Mouse (Mus musculus) heart, postnatal 0 days (tissue): Measurements from ENCODE around the gene Msh3. TPM values are rescaled to one million over a fixed set of nuclear protein-coding genes. Genes with fewer than 3 reads are reported as not detected.

ENCODE experiments used
- ATAC-seq: fragments of 200-750 bp; cut with Nextera tagmentation; 2 replicates; pipeline ENCODE4 v1.8.0; 2017; ENCODE audit warnings: low read depth, moderate number of reproducible peaks, moderate library complexity; ENCODE audit not compliant: insufficient read depth
- DNase-seq: peaks from one replicate; pipeline ENCODE4 v3.0.0-alpha.2; 2016; ENCODE audit warnings: low spot score
- H3K27ac ChIP-seq: fragments of 300-500 bp; sonication (generic); 2 replicates; pipeline ENCODE4 v1.5.1; 2014; ENCODE audit warnings: low read depth, mild to moderate bottlenecking
- H3K27me3 ChIP-seq: fragments of 300-500 bp; sonication (generic); 2 replicates; pipeline ENCODE4 v1.6.1; 2014; ENCODE audit warnings: low read length, mixed read lengths; ENCODE audit not compliant: control insufficient read depth, insufficient read depth
- H3K36me3 ChIP-seq: fragments of 300-500 bp; sonication (generic); replicated peaks from 2 replicates; pipeline ENCODE4 v1.6.1; 2014; ENCODE audit warnings: low read length, mixed read lengths; ENCODE audit not compliant: control insufficient read depth, insufficient read depth
- H3K4me1 ChIP-seq: fragments of 300-500 bp; sonication (generic); 2 replicates; pipeline ENCODE4 v1.6.1; 2014; ENCODE audit warnings: antibody characterized with exemption; ENCODE audit not compliant: control insufficient read depth, insufficient read depth
- H3K4me2 ChIP-seq: fragments of 300-500 bp; sonication (generic); 2 replicates; pipeline ENCODE4 v1.6.1; 2014; ENCODE audit warnings: low read depth, mild to moderate bottlenecking, low read length, moderate library complexity
- H3K4me3 ChIP-seq: fragments of 300-500 bp; sonication (generic); 2 replicates; pipeline ENCODE4 v1.5.1; 2014; ENCODE audit warnings: low read depth, low read length
- H3K9ac ChIP-seq: fragments of 300-500 bp; sonication (generic); replicated peaks from 2 replicates; pipeline ENCODE4 v1.6.1; 2014; ENCODE audit warnings: low read depth, low read length, mixed read lengths
- H3K9me3 ChIP-seq: fragments of 300-500 bp; sonication (generic); replicated peaks from 2 replicates; pipeline ENCODE4 v1.6.1; 2016; ENCODE audit warnings: low read length; ENCODE audit not compliant: control insufficient read depth
- CTCF ChIP-seq: IDR thresholded peaks from 2 replicates; pipeline ENCODE4 v1.5.1; 2016; ENCODE audit warnings: antibody characterized with exemption, control low read depth, low read depth
- EP300 ChIP-seq: IDR thresholded peaks from 2 replicates; pipeline ENCODE4 v1.6.1; 2016; ENCODE audit warnings: antibody characterized with exemption, low read depth
- WGBS: fragments of 180-500 bp; shearing (Covaris S2); extraction: QIAGEN DNeasy Blood & Tissue Kit; methylation state at CpG from one replicate; pipeline ENCODE4 v1.1.7; 2014; 5-methylcytosine and 5-hydroxymethylcytosine counted together
- polyA plus RNA-seq: library from polyadenylated mRNA; unstranded; fragments of >200 nt; fragmentation: Nextera tagmentation; extraction: Ambion mirVana; gene quantifications from 2 replicates; pipeline ENCODE4 v1.2.1, GENCODE M21; 2015
- total RNA-seq: library from RNA; depleted of rRNA; stranded (reverse); fragments of >200 nt; gene quantifications from 2 replicates; pipeline ENCODE4 v1.2.3, GENCODE M21; 2014; ENCODE audit warnings: low replicate concordance

The Msh3 gene
- total and polyA plus RNA-seq, 2 experiments from 2014 or later, result 8.5 to 37.1 TPM

DNA sequence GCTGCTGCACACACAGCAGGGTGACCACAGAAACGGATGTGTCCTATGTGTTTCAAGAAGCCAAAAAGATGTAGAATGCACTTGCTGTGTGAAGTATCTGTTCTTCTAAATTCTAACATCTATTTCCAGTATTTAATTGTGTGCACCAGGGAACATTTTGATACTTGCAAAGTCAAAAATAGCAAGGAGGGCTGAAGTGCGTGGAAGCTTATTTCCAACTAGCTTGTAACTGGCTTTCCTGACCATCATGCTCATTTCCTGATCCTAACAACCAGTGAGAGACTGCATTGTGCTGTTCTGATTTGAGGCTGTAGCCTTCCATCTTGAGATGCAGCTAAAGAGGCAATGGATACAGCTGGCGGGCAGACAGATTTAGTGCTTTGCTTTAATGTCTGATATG, 116.9 kb downstream of the Msh3 start:
- H3K36me3 ChIP-seq, result peaks cover 14% of the 10 kb centered on the region; the same call in 1 of the 2 replicates
- H3K9ac ChIP-seq, result no peak overlapping the region
- H3K27me3 ChIP-seq, result no peaks in the 10 kb centered on the region
- ATAC-seq (no peak), DNase-seq (no peak)
- no peaks in the 10 kb centered on the region for H3K9me3 ChIP-seq
- H3K4me3 ChIP-seq, result no peak overlapping the region
- H3K4me1 ChIP-seq, result no peaks in the 10 kb centered on the region
- no peak for TF ChIP-seq CTCF
- TF ChIP-seq EP300, result no peak
- no peak overlapping the region for H3K4me2 ChIP-seq
- no peak overlapping the region for H3K27ac ChIP-seq
- WGBS, result 81% methylated on average over 3 of the region's 3 CpGs

DNA sequence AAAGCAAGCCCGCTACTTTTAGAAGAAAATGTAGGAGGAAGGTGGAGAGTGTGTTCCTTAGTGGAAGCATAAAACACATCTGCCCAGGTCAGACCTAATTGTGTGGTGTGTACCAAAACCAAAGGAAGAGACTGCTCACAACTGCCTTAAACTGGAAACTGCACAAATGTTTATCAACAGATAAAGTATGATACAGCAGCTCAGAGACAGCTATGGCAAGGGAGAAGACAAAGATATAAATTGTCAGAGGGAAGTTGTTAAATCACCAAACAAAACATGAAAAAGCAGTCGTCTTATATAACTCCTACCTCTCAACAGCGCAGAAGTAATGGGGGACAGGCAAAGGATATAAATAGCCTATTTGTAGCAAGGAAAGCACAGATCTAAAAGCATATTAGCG, 117.8 kb downstream of the Msh3 start:
- no peak overlapping the region for H3K27ac ChIP-seq
- H3K9ac ChIP-seq, result no peak overlapping the region
- DNase-seq, result no peak
- ATAC-seq, result no peak
- H3K36me3 ChIP-seq, result peaks cover 13% of the 10 kb centered on the region; the same call in 1 of the 2 replicates
- H3K4me1 ChIP-seq, result no peaks in the 10 kb centered on the region
- no peaks in the 10 kb centered on the region for H3K9me3 ChIP-seq
- no peak overlapping the region for H3K4me2 ChIP-seq
- TF ChIP-seq CTCF (no peak), EP300 (no peak)
- no peaks in the 10 kb centered on the region for H3K27me3 ChIP-seq
- H3K4me3 ChIP-seq, result no peak overlapping the region
- WGBS, result 61% methylated on average over 4 of the region's 4 CpGs

- Histone ChIP-seq H3K36me3 (peaks cover 7% of the 10 kb centered on the region; the same call in 1 of the 2 replicates), H3K9ac (no peak overlapping the region), H3K4me3 (no peak overlapping the region), H3K27ac (no peak overlapping the region), H3K9me3 (no peaks in the 10 kb centered on the region), H3K4me1 (no peaks in the 10 kb centered on the region), H3K4me2 (no peak overlapping the region), H3K27me3 (no peaks in the 10 kb centered on the region)
- DNase-seq, result no peak
- ATAC-seq, result no peak
- TF ChIP-seq CTCF (no peak), EP300 (no peak)
- 86% methylated on average over 9 of the region's 9 CpGs for WGBS
Observed at GRCm38 (mm10) chr13:92232076-92232938, 122.5 kb downstream of the Msh3 start.

GRCm38 (mm10) chr13:92228037-92228436, 126.8 kb downstream of the Msh3 start:
- ATAC-seq, result no peak
- Histone ChIP-seq H3K27ac (no peak overlapping the region), H3K27me3 (no peaks in the 10 kb centered on the region), H3K36me3 (no peaks in the 10 kb centered on the region), H3K9me3 (no peaks in the 10 kb centered on the region), H3K4me1 (no peaks in the 10 kb centered on the region), H3K4me2 (no peak overlapping the region), H3K4me3 (no peak overlapping the region), H3K9ac (no peak overlapping the region)
- WGBS, result 63% methylated on average over 1 of the region's 1 CpGs
- TF ChIP-seq EP300 (no peak), CTCF (no peak)
- DNase-seq, result no peak

GRCm38 (mm10) chr13:92223567-92223966, 131.2 kb downstream of the Msh3 start:
- Histone ChIP-seq H3K9me3 (no peaks in the 10 kb centered on the region), H3K4me2 (no peak overlapping the region), H3K4me1 (no peaks in the 10 kb centered on the region), H3K27me3 (no peaks in the 10 kb centered on the region), H3K27ac (no peak overlapping the region), H3K36me3 (0 out of 2 replicates have a peak, but pooled peaks cover 4% of the 10 kb centered on the region), H3K4me3 (no peak overlapping the region), H3K9ac (no peak overlapping the region)
- ATAC-seq, result no peak
- TF ChIP-seq EP300, result no peak
- no peak for TF ChIP-seq CTCF
- no peak for DNase-seq
- 91% methylated on average over 3 of the region's 3 CpGs for WGBS
